Mouse (Mus musculus) lung, postnatal 10 days (tissue): Measurements from ENCODE around the gene C2cd2l.

ENCODE experiments used
- DNase-seq: peaks from one replicate; pipeline ENCODE4 v3.0.0; 2021

Gene C2cd2l

GRCm38 (mm10) chr9:44261388-44261787, 58.7 kb downstream of the C2cd2l start:
- no peak for DNase-seq
